Mouse (Mus musculus) hindbrain, embryonic 14.5 days (tissue): Measurements from ENCODE around the gene Ankrd65. TPM values are rescaled to one million over a fixed set of nuclear protein-coding genes. Genes with fewer than 3 reads are reported as not detected.
"Not testable (repeated sequence)": the region's sequence is repeated elsewhere in the genome, so short reads cannot be mapped to it uniquely, and the experiment has no call there.

Experiments used
- ATAC-seq: fragments of 200-750 bp; cut with Nextera tagmentation; 2 replicates; pipeline ENCODE4 v1.8.0; 2017; ENCODE audit warnings: moderate number of reproducible peaks, mild to moderate bottlenecking, moderate TSS enrichment, moderate library complexity; ENCODE audit not compliant: low FRiP score
- DNase-seq: peaks from one replicate; pipeline ENCODE4 v3.0.0-alpha.2; 2015; ENCODE audit warnings: low spot score
- H3K27ac ChIP-seq: fragments of 300-500 bp; sonication (generic); 2 replicates; pipeline ENCODE4 v1.5.1; 2014; ENCODE audit warnings: mild to moderate bottlenecking, moderate library complexity
- H3K27me3 ChIP-seq: fragments of 300-500 bp; sonication (generic); 2 replicates; pipeline ENCODE4 v1.6.1; 2014; ENCODE audit warnings: mild to moderate bottlenecking, low read length, mixed read lengths; ENCODE audit not compliant: control insufficient read depth, insufficient read depth
- H3K36me3 ChIP-seq: fragments of 300-500 bp; sonication (generic); replicated peaks from 2 replicates; pipeline ENCODE4 v1.6.1; 2014; ENCODE audit not compliant: control insufficient read depth, insufficient read depth
- H3K4me1 ChIP-seq: fragments of 300-500 bp; sonication (generic); replicated peaks from 2 replicates; pipeline ENCODE4 v1.6.1; 2014; ENCODE audit warnings: antibody characterized with exemption, low read length, mixed read lengths; ENCODE audit not compliant: control insufficient read depth, insufficient read depth
- H3K4me2 ChIP-seq: fragments of 300-500 bp; sonication (generic); replicated peaks from 2 replicates; pipeline ENCODE4 v1.6.1; 2014; ENCODE audit warnings: mild to moderate bottlenecking, moderate library complexity
- H3K4me3 ChIP-seq: fragments of 300-500 bp; sonication (generic); replicated peaks from 2 replicates; pipeline ENCODE4 v1.5.1; 2014; ENCODE audit warnings: mild to moderate bottlenecking, low read length
- H3K9ac ChIP-seq: fragments of 300-500 bp; sonication (generic); 2 replicates; pipeline ENCODE4 v1.6.1; 2014
- H3K9me3 ChIP-seq: fragments of 300-500 bp; sonication (generic); 2 replicates; pipeline ENCODE4 v1.6.1; 2016; ENCODE audit warnings: low read length; ENCODE audit not compliant: control insufficient read depth
- WGBS: fragments of 180-500 bp; shearing (Covaris S2); extraction: QIAGEN DNeasy Blood & Tissue Kit; methylation state at CpG from one replicate; pipeline ENCODE4 v1.1.7; 2014; 5-methylcytosine and 5-hydroxymethylcytosine counted together
- polyA plus RNA-seq: library from polyadenylated mRNA; unstranded; fragments of >200 nt; fragmentation: Nextera tagmentation; extraction: Ambion mirVana; gene quantifications from 2 replicates; pipeline ENCODE4 v1.2.1, GENCODE M21; 2014

Ankrd65 gene
- not detected in 2 replicates for polyA plus RNA-seq

GRCm38 (mm10) chr4:155790021-155790489 is at the start of gene Ankrd65:
Gene Ankrd65 (plus strand): TSS chr4:155790439.
- no peak within 1 kb of the TSS for H3K27ac ChIP-seq
- 60% methylated on average over 3 of the region's 3 CpGs for WGBS

GRCm38 (mm10) chr4:155740681-155741080 is 49.6 kb upstream of the Ankrd65 start:
- 89% methylated on average over 10 of the region's 10 CpGs for WGBS
- ATAC-seq, H3K9ac ChIP-seq, H3K27me3 ChIP-seq, H3K27ac ChIP-seq, H3K9me3 ChIP-seq, H3K4me3 ChIP-seq, DNase-seq, H3K4me2 ChIP-seq: not testable (repeated sequence)
- Histone ChIP-seq H3K4me1 (peaks cover 14% of the 10 kb centered on the region), H3K36me3 (peaks cover 85% of the 10 kb centered on the region)

More at GRCm38 (mm10) chr4:155790021-155790489, at the start of gene Ankrd65:
- H3K27me3 ChIP-seq = no peaks in the 10 kb centered on the region
- H3K9ac ChIP-seq = no peak within 1 kb of the TSS
- no peaks in the 10 kb centered on the region for H3K9me3 ChIP-seq
- DNase-seq (no peak), ATAC-seq (no peak)
- no peak within 1 kb of the TSS for H3K4me3 ChIP-seq
- H3K4me1 ChIP-seq = 0 out of 2 replicates have a peak, but pooled peaks cover 3% of the 10 kb centered on the region
- no peaks in the 10 kb centered on the region for H3K36me3 ChIP-seq
- no peak within 1 kb of the TSS for H3K4me2 ChIP-seq

- no peak overlapping the region for H3K9ac ChIP-seq
- WGBS = 93% methylated on average over 5 of the region's 5 CpGs
Measured at GRCm38 (mm10) chr4:155742684-155743083, 47.6 kb upstream of the Ankrd65 start.

GRCm38 (mm10) chr4:155744474-155744873 is 45.8 kb upstream of the Ankrd65 start:
- no peaks in the 10 kb centered on the region for H3K9me3 ChIP-seq
- H3K4me1 ChIP-seq = no peaks in the 10 kb centered on the region
- H3K4me2 ChIP-seq = no peak overlapping the region
- no peak overlapping the region for H3K27ac ChIP-seq
- H3K36me3 ChIP-seq = peaks cover 95% of the 10 kb centered on the region
- no peak overlapping the region for H3K9ac ChIP-seq
- no peak for ATAC-seq
- no peak overlapping the region for H3K4me3 ChIP-seq
- no peaks in the 10 kb centered on the region for H3K27me3 ChIP-seq
- DNase-seq = no peak
- WGBS = 97% methylated on average over 8 of the region's 8 CpGs

More at GRCm38 (mm10) chr4:155742684-155743083, 47.6 kb upstream of the Ankrd65 start:
- Histone ChIP-seq H3K4me1 (no peaks in the 10 kb centered on the region), H3K4me3 (no peak overlapping the region), H3K4me2 (no peak overlapping the region), H3K9me3 (no peaks in the 10 kb centered on the region), H3K27me3 (no peaks in the 10 kb centered on the region), H3K27ac (no peak overlapping the region), H3K36me3 (peaks cover 90% of the 10 kb centered on the region)
- ATAC-seq (no peak), DNase-seq (no peak)

GRCm38 (mm10) chr4:155745136-155745535 is 45.1 kb upstream of the Ankrd65 start:
- no peak overlapping the region for H3K4me2 ChIP-seq
- no peaks in the 10 kb centered on the region for H3K27me3 ChIP-seq
- H3K36me3 ChIP-seq = peaks cover 95% of the 10 kb centered on the region
- no peaks in the 10 kb centered on the region for H3K9me3 ChIP-seq
- no peak overlapping the region for H3K4me3 ChIP-seq
- DNase-seq = no peak
- WGBS = 95% methylated on average over 5 of the region's 5 CpGs
- ATAC-seq = no peak
- H3K4me1 ChIP-seq = no peaks in the 10 kb centered on the region
- H3K27ac ChIP-seq = no peak overlapping the region
- H3K9ac ChIP-seq = no peak overlapping the region

- peaks cover 95% of the 10 kb centered on the region for H3K36me3 ChIP-seq
- H3K27ac ChIP-seq = no peak overlapping the region
- DNase-seq (no peak), ATAC-seq (no peak)
- H3K4me3 ChIP-seq = no peak overlapping the region
- no peaks in the 10 kb centered on the region for H3K27me3 ChIP-seq
- 92% methylated on average over 8 of the region's 8 CpGs for WGBS
- no peak overlapping the region for H3K9ac ChIP-seq
- H3K4me1 ChIP-seq = no peaks in the 10 kb centered on the region
- H3K4me2 ChIP-seq = no peak overlapping the region
- no peaks in the 10 kb centered on the region for H3K9me3 ChIP-seq
Measured at GRCm38 (mm10) chr4:155746036-155746548, 44.1 kb upstream of the Ankrd65 start.

GRCm38 (mm10) chr4:155746575-155747490 is 43.4 kb upstream of the Ankrd65 start:
- no peak overlapping the region for H3K9ac ChIP-seq
- no peaks in the 10 kb centered on the region for H3K27me3 ChIP-seq
- no peak overlapping the region for H3K4me2 ChIP-seq
- DNase-seq = no peak
- H3K9me3 ChIP-seq = no peaks in the 10 kb centered on the region
- ATAC-seq = no peak
- H3K27ac ChIP-seq = no peak overlapping the region
- peaks cover 95% of the 10 kb centered on the region for H3K36me3 ChIP-seq
- 91% methylated on average over 17 of the region's 17 CpGs for WGBS
- no peaks in the 10 kb centered on the region for H3K4me1 ChIP-seq
- H3K4me3 ChIP-seq = no peak overlapping the region

GRCm38 (mm10) chr4:155757011-155757410 is 33.2 kb upstream of the Ankrd65 start:
- no peaks in the 10 kb centered on the region for H3K9me3 ChIP-seq
- H3K36me3 ChIP-seq = peaks cover 59% of the 10 kb centered on the region
- 91% methylated on average over 12 of the region's 12 CpGs for WGBS

GRCm38 (mm10) chr4:155759862-155760612 is 30.2 kb upstream of the Ankrd65 start:
- Histone ChIP-seq H3K4me3 (peak overlapping the region; percentile 70), H3K9ac (peak overlapping the region; percentile 73), H3K36me3 (peaks cover 30% of the 10 kb centered on the region), H3K27me3 (no peaks in the 10 kb centered on the region), H3K4me1 (peaks cover 16% of the 10 kb centered on the region), H3K4me2 (peak overlapping the region; percentile 96), H3K9me3 (no peaks in the 10 kb centered on the region), H3K27ac (peak overlapping the region; percentile 40; the same call in 1 of the 2 replicates)
- WGBS = 6% methylated on average over 10 of the region's 10 CpGs
- no peak for DNase-seq
- peak; percentile 18; the same call in 1 of the 2 replicates for ATAC-seq

More at GRCm38 (mm10) chr4:155757011-155757410, 33.2 kb upstream of the Ankrd65 start:
- Histone ChIP-seq H3K4me1 (peaks cover 16% of the 10 kb centered on the region), H3K4me3 (no peak overlapping the region), H3K9ac (no peak overlapping the region), H3K27ac (no peak overlapping the region), H3K27me3 (no peaks in the 10 kb centered on the region), H3K4me2 (no peak overlapping the region)
- ATAC-seq (no peak), DNase-seq (no peak)
